Mouse (Mus musculus) inflammation-experienced regulatory T-cells, adult 6 months (primary cell): Measurements from ENCODE around the gene Acp2. TPM values are rescaled to one million over a fixed set of nuclear protein-coding genes. Genes with fewer than 3 reads are reported as not detected.

Source experiments
- ATAC-seq: one replicate; pipeline ENCODE4 v1.8.0; 2017
- polyA plus RNA-seq, 3 experiments: library from polyadenylated mRNA; unstranded; fragments of 100-300 nt; shearing (Covaris generic); gene quantifications; one replicate each; pipeline ENCODE4 v1.2.1; 2017

Acp2 gene
- polyA plus RNA-seq, 3 experiments from 2014 or later = 13.3 to 18.2 (median 15.0) TPM

GRCm38 (mm10) chr2:91256256-91257125, 53.8 kb downstream of the Acp2 start:
- peak; percentile 75 for ATAC-seq

DNA sequence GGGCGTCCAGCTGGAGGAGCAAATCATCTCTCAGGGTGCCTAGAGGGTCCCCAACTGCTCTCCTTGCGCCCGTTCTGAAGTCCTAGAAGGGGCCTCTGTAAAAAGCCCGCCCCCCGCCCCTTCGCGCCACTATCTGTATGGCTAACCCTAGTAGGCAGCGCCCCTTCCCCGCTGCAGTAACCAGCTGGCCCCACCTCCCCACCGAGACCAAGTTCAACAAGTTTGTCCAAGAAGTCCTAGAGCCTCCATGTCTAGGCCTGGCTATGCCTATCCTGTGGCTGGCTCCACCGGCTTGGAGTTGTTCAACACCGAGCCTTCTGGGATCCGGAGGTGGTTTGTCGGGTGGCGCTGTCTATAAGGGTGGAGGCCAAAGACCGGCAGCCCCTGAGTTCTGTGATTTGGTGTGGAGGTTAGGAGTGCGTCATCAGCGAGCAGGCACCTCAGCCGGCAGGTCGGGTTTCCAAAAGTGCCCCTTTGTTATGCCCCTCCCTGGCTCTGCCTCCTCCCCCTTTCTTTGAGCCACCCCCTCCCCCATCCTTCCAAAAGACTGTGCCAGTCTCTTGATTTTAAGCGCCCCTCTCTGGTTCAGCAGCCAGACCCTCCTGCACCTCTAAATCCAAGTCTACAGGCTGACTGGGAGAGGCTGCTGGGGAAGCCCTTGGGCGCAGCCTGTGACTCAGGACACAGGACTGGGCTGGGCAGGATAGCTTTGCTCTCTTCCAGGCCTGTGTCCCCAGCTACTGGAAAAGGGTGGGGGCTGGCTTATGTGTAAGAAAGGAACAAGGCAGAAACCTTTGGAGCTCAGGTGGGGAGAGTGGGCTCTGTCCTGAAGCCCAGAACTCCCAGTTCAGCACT, 54.7 kb downstream of the Acp2 start:
- ATAC-seq = peak; percentile 34

- ATAC-seq = no peak
Observed at GRCm38 (mm10) chr2:91258054-91258453, 55.4 kb downstream of the Acp2 start.

DNA sequence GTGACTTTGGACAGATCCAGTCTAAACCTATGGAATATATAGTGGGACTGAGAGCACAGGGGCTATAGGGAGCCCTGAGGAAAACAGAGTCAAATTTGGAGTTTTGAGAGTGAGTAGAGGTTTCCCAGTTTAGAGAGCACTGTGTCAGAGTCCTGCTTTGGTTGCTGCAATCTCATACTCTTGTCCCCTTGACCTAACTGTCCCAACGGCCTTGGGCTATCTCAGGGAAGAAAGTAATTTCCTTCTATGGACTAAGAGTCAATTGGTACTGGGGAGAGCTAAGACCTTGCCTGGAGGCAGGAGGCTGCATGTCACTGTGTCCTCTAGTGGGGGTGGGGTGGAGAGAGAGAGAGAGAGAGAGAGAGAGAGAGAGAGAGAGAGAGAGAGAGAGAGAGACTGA, 56.1 kb downstream of the Acp2 start:
- ATAC-seq = no peak

DNA sequence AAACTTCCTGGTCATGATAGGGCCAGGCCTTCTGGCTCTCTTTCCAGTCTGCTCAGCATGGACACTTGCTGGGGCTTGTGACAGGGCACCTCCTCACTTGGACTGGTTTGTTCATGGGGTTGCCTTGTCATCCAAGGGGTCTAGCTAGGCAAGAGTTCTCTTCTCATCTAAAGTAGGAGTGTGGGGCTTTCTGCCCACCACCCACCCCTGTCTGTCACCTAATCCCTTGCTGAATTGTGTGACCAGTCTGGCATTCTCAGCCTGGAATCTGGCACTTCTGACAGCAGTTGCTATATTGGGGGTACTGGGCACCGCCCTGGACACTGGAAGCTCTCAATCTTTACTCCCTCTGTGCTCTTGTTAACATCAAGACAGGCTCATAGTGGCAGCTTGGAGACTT, 56.8 kb downstream of the Acp2 start:
- no peak for ATAC-seq

Other genes starting within 250 kb of the Acp2 start
- 1 to 10 TPM; 2.0 to 4.7 (median 4.6) TPM for gene Rapsn, start 167.3 kb upstream of the Acp2 start, polyA plus RNA-seq
- gene Psmc3, start 148.9 kb upstream of the Acp2 start, polyA plus RNA-seq = 100 to 1,000 TPM; 197 to 219 (median 204) TPM
- gene Slc39a13, start 132.5 kb upstream of the Acp2 start, polyA plus RNA-seq = 10 to 100 TPM; 18.5 to 28.5 (median 23.3) TPM
- under 1 TPM in 1 of 3 experiments, not detected in 2; 0.68 TPM for gene Spi1, start 120.5 kb upstream of the Acp2 start, polyA plus RNA-seq
- gene Mybpc3, start 84.7 kb upstream of the Acp2 start, polyA plus RNA-seq = not detected
- 10 to 100 TPM; 58.0 to 78.6 (median 69.2) TPM for gene Madd, start 19.0 kb upstream of the Acp2 start, polyA plus RNA-seq
- 1 to 10 TPM in 2 of 3 experiments, under 1 TPM in 1; 0.33 to 2.8 (median 1.4) TPM for gene Nr1h3, start 51 bp upstream of the Acp2 start, polyA plus RNA-seq
- 10 to 100 TPM; 56.2 to 82.8 (median 75.2) TPM for gene Ddb2, start 34.1 kb downstream of the Acp2 start, polyA plus RNA-seq
- under 1 TPM in 1 of 3 experiments, not detected in 2; 0.98 TPM for gene Pacsin3, start 53.1 kb downstream of the Acp2 start, polyA plus RNA-seq
- gene Arfgap2, start 62.1 kb downstream of the Acp2 start, polyA plus RNA-seq = 10 to 100 TPM; 73.7 to 97.8 (median 96.2) TPM
- gene 1110051M20Rik, start 241.8 kb downstream of the Acp2 start, polyA plus RNA-seq = 10 to 100 TPM; 21.0 to 50.3 (median 48.7) TPM